Mouse (Mus musculus) adrenal gland, postnatal 36 days (tissue): ENCODE measurements around the gene Tbcd. TPM values are rescaled to one million over a fixed set of nuclear protein-coding genes. Genes with fewer than 3 reads are reported as not detected.

ENCODE experiments used
- DNase-seq, 2 experiments: peaks; one replicate each; pipeline ENCODE4 v3.0.0; 2021; ENCODE audit warnings: mixed read lengths in 1 of 2
- total RNA-seq, 2 experiments: library from RNA; stranded (reverse); gene quantifications; 2 replicates each; pipeline ENCODE4 v1.2.3; 2021

The Tbcd gene
- total RNA-seq, 2 experiments from 2014 or later = 31.5 to 39.4 TPM

DNA sequence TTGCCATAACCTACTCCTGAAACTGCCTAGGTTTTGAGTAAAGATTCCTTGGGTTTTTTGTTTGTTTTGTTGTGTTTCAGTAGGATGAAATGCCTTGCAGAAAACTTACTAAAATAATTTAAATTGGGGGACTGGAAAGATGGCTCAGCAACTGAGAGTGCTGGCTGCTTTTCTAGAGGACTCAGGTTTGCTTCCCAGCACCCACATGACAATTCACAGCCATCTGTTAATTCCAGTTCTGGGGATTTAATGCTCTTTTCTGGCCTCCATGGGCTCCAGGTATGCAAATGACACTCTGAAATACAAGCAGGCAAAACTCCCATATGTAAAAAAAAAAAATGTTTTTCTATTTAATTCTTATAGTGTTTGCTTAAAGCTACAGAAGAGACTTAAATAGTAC is 130.1 kb downstream of the Tbcd start:
- DNase-seq = no peak

DNA sequence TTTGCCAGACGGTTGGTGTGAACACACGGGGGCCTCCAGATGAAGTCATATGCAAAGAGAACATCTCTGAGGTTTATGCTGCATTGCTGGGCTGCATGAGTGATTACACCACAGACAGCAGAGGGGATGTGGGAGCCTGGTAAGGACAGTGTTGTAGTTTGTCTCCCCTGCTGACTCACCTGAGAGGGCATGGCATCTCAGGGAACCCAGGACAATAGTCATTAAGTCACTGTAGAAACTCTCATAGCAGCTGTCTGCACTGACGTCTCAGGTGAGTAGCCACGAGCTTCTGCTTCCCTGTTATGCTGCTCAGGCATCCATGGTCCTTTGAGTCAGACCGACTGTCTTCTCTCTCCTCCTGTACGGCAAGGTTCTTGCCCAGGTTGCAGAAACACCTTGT is 145.5 kb downstream of the Tbcd start:
- DNase-seq = no peak

DNA sequence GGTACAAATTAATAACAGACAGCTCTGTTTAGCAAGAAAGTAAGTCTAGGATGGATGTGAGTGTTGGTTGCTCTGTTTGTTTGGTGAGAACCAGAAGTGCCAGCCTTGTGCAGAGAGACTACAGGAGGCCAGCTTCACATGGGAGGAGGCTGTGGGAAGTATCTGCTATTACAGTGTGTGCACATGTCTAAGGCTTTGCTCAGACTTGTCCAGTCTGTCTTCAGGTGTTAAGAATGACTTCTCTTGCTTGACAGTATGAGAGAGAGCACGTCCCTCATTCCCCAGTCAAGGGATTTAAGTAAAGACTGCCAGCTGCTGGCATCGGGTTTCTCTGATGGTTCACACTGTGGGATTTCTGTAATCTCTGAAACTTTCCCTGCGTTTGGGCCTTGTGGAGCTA is 149.7 kb downstream of the Tbcd start:
- no peak for DNase-seq

DNA sequence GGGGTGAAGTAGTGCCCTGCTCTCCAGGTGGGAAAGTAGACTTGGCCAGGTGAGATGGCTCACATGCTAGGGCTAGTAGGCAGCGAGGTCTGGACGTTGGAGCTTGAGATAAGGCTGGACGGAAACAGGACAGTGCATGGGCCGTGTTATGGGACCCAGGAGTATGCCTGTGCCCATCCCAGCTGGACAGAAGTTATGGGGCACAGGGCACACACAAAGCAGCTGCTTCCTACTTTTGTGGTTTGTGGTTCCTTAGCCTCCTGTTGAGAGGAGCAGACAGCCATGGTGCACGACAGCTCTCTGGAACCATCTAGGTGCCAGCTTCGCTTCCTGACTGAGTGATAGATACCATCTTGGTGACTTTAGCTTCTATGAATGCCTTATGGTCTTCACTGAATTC is 153.9 kb downstream of the Tbcd start:
- DNase-seq = no peak

DNA sequence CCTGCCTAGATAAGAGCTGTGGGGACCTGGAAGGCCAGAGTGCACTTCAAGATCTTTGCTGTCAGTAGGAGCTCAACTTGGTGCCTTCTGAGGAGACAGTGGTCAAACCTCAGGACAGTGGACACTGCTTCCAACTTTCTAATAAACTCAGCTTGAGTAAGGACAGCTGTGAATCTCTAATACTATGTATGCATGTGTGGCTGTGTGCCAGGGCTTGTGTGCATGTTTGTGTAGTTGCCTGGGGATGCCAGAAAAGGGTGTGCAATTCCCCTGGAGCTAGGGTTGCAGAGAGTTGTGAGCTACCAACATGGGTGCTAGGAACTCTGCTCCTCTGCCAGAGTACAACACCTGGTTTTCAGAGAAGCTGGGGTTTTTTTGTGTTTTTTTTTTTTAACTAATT is 159.2 kb downstream of the Tbcd start:
- no peak for DNase-seq

DNA sequence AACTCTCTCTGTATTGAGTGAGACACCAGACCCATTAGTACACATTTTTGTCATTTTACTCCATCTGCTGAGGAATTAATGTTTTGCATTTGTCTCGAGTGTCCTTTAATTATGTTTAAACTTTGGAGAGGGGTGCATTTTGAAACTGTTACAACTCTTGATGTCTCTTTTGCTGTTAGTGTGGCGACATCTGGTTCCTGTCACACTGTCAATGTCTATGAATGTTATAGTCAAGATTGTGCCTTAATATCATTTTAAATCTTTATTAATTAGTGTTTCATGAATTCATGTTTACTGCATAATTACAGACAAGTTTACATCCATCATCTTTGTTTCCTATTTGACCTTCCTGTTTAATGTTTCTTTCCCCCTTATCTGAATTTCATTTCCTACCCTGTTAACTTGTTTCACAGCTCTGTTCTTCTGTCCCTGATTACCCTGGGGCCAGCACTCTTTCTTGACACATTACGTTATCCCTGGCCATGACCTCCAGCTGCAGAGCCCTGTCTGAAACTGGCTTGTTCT is 164.3 kb downstream of the Tbcd start:
- peak in 1 of 2 experiments; percentile 33 for DNase-seq

DNA sequence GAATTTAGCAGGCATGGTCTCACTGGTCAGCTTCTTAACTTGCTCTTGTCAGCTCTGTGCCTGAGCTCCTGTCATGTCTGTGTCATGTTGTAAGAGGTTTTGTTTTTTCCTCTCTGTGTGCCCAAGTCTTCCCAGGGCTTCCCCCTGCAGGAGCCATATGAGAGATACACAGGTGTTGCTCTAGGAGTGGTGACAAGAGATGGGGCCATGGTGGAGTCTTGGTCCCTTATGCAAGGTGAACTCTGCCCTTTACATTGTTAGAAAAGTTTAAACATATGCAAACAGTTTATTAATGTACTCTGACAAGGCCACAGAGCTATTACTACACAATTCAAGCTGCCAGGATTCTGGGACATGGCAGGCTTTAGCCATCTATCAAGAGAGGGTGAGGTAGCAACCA is 164.8 kb downstream of the Tbcd start:
- DNase-seq = peak in 1 of 2 experiments; percentile 25

DNA sequence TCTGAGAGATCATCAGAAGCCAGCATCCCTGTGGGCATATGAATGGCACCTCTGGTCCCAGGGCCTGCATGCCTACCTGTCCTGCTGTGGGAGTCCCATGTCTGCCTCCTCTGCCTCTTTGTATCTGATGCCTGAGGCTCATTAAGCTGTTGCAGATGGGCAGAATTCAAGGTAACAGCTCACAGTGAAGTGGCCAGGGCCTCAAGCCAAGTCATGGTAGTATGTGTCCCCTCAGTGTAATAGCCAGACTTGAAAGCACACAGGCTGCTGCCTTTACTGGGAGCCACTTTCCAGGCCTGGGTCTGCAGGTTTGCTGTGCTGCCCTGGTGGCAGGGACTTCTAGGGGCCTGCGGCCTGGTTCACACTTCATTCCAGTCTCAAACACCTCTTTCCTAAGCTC is 165.6 kb downstream of the Tbcd start:
- no peak for DNase-seq

DNA sequence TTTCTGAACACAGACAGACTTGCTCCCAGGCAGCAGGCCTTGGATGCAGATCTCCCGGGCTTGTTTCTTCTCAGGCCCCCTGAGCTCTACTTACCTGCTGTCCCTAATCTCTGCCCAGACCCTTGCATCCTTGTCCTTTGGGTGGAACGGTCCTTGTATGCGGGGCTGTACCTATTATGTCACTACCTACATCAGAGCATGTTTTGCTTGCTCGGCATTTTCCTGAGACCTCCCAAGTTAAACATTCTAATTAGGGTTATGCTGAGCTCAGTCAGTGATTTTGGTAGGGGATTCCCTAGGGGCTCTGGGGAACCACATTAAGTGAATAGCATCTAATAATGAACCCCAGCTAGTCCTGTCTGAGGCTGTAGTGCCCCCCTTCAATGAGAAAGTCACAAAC is 173.3 kb downstream of the Tbcd start:
- no peak for DNase-seq

DNA sequence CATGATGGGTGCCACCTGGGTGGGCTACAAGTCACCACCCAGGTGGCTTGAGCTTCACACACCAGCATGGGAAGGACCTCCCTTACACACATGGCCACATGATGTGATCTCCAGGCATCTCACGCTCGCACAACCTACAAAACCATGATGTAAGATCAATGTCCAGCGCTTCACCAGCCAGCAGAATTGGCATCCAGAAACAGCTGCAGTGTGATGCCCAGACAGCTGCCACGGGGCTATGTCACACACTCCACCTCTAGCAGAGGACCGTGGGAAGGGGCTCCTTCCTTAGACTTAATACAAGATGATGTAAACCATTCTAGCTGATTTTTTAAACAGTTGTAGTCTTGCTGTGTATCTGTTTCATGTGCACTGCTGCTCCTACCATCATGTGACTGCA is 175.8 kb downstream of the Tbcd start:
- DNase-seq = no peak

DNA sequence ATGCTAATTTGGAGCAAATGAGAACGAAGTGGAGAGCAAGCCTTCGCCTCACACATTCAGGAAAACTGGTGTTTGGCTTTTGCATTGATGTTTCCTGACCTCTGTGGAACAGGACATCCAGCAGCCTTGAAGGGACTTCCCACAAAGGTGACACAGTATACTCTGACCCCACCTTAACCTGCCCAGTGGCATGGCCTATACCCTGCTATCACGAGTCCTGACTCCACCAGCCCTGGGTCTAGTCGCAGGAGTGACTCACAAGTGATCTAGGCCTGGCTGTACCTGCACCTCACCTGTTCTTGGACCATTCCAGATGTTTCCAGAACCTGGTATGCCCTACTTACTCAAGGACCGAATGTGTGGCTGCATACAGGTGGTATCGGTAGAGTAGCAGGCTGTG is 177.8 kb downstream of the Tbcd start:
- DNase-seq = no peak

DNA sequence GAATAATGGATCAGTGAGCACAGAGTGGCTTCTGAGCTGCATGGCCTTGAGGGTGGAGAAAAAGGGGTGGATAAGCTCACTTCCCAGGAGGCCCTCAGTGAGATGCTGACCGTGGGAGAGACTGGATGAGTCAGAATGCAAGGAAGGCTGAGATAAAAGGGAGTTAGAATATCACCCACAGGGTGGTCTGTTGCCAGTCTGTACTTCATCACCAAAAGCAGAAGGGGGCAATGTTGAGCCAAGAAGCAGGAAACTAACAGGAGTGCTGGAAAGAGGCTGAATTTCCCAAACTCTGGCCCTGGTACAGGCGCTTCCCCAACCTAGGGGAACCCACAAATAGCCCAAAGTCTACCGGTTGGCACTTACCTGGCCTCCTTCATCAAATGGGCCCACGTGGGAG is 178.7 kb downstream of the Tbcd start:
- DNase-seq = peak in 1 of 2 experiments; percentile 20

DNA sequence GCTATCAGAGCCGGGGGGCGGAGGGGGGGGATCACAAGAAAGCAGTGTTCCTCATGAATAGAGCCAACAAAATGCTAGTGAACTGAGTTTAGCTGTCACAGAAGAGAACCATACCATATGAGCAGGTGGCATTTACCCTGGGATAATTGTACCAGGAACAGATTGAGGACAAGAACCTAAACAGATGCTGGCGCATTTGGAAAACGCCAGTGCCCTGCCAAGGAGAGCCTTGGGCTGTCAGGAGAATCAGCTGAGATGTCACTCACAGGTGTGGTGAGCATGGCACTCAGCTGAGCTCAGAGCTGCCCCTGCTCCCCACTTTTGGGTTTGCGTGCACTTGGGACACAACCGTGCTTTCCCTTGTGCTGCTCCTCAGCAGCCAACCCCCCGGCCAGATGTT is 179.7 kb downstream of the Tbcd start:
- no peak for DNase-seq

DNA sequence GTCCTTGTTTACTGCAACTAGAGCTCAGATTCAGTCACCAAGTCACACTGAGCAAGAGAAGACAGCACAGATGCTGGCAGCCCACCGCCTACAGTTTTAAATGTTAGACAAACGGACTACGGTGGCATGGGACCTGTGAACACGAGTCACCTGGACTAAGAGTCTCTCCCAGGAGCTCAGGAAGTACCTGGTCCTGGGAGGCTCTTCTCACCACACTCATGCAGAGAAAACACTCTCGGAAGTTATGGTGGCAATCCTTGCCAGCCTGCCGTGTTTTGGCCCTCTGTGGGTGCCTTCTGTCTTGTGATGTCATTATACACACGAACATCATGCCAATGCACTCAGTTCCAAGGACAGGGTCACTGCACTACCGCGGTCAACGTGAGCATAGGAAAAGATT is 184.9 kb downstream of the Tbcd start:
- DNase-seq = no peak

DNA sequence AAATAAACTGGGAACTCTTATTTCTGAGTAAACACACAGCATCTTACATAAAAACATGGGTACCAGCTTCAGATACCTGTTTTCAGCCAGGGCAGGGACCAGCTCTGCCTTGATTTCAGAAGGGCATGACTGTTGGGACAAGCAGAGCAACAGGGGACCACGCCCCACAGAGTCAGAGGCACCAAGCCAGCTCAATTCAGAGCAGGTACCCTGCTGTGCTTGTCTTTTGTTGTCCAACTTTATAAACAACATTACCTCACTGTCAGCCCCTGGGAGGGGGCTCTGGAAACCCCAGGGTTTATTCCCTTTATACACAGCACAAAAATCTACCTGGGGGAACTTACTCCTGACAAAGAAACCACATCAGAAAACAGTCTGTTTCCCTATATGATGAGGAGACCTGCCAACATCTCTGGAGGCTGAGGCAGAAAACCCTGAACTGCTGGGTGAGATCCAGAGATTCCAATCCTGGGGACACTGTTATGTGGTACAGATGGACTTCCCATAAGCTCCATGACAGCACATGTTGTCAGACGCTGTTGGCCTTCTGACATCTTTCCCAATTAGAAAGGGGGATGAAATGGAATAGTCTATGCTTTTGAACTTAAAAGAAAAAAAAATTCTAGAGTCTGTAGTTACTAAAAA is 189.9 kb downstream of the Tbcd start:
- DNase-seq = no peak

DNA sequence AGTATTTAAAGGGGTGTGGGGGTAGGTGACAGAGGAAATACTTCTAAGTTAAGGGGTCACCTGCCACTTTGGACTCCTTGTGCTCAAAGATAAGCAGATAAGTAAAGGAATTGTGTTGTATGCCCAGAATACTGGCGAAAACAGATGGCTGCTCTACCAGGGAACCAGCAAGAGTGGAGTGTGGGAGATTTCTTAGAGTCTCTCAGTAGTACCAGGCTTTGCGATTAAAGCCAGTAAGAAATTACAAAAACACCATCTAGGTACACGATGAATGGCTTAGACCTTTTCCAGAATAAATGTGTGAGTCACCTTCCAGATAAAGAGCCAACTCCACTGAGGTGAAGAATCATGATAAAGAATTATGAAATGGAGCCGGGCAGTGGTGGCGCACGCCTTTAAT is 193.6 kb downstream of the Tbcd start:
- no peak for DNase-seq

DNA sequence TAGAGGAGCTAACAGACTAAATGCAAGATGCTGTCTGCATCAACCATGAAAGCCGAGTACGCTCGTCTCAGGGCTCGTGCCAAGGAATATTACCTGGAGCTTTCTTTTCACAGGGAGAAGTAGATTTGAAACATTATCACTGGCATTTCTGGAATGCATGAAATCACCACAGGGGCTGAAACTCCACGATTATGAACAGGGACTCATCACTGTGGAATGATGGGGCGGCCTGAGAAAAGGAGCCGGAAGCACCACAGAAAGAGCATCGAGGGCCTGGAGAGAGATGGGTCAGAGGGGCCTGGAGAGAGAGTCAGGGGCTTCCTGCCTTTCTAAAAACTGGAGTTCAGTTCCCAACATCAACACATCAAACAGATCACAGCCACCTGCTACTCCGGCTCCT is 195.6 kb downstream of the Tbcd start:
- DNase-seq = no peak

DNA sequence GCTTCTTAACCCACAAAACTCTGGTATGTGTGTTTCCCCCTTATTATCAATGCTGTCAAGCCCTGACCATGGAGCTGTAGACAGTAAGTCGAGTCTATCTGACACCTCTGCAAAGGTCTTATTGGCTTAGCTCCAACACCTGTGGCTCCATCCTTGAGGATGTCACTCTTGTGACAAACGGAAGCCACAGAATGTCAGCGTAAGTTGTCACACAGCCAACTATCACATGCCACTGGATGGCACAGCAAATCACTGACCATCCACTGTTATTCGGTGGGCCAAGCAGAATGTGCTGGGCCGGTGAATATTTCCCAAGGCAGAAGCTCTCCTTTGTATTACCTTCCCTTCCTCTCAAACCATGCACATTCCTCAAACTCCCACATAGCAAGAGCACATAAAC is 196.4 kb downstream of the Tbcd start:
- no peak for DNase-seq

DNA sequence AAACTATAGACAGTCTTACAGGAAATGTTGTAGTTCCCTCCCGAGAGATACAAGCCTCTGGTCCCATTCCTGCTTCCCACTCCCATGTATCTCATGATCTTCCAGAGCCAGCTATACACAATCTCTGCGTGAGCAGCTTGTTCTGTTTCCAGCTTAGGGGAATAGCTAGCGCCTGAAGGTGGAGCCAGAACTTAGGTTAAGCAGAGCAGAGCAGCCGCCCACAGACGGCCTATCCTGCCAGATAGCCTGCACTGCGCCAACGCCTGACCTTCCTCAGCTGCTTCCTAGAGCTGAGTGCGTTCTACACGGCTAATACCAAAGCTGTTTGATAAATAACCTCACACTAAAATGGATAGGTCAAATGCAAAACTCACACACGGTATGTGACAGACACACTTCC is 198.2 kb downstream of the Tbcd start:
- DNase-seq = peak; percentile 58 to 62

DNA sequence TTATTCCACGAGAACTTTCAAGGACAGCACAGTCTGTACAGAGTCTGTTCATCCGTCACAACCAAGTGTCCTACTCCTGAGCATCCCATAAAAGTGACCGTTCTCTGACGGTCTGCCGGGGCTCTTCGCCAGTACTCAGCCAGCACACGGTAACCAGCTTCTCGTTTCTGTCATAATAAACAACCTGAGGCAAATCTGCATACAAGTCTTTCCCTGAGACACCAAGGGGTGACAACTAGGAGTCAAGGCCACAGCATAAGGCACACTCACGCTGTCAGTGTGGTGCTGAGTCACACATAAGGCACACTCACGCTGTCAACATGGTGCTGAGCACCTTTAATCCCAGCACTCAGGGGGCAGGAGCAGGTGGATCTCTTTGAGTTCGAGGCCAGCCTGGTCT is 198.9 kb downstream of the Tbcd start:
- peak in 1 of 2 experiments; percentile 29 for DNase-seq

DNA sequence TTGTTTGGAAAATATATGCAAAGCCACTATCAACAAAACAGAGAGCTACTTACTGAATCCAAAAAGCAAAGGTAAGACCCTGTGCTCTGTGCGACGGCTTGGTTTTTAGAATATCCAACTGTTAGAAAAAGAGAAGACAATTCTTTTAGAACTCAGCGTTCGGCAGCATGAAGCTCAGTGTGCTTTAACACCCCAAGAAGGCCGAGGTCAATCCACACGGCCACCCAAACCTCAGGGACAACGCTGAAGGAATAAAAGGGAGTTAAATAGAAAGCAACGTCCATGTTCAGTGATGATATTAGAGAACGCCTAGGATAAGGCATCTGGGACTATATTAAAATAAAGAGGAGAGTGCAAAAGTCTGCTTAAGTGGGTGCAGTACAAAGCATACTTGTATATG is 199.8 kb downstream of the Tbcd start:
- DNase-seq = no peak

DNA sequence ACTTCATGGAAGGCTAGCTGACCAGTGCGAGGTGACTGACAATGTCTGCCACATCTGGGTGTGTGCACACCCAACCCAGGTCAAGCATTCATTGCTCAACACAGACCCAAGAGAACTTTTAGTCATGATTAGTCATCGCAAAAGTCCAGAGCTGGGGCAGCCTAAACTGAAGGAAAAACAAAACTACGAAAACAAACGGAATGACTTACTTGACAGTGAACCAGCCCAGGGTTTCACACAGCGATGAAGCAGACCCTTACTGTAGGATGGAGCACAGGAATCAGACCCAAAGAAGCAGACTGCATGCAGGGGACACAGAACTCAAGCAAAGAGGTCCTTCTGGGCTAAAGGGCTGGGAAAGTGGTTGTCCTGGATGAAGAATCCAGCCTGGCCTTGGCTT is 200.2 kb downstream of the Tbcd start:
- peak; percentile 27 to 41 for DNase-seq

DNA sequence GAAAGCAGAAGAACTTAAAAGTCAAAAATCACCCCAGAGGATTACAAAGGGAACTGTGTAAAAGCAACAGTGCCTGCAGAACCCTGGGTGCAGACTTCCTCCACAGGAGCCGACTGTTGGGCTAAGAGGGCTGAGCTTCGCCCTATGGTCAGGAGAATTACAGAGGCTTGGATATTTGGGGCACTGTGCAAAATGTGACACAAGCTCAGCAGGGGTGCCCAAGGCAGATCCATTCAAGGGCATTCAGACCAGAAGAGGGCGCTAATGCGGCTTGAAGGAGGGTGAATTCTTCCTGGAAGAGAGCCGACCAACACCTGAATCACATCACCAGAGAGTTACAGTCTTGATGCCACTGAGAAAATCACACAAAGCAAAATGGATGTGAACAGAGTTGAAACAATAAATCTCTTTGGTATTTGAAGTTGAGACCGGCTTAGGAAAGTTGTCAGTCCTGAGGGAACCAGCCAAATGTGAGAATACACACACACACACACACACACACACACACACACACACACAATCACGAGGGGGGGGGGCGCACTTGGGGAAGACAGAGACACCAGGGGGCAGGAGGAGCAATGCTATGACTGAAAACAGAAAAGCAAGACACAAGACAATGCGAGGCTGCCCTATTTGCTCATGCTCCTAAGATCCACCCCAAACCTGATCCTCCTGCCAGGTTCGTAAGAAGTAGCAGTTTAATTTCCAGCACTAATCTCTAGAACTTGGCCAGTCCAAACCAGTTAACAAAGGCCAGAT is 201.0 kb downstream of the Tbcd start:
- DNase-seq = peak; percentile 72 to 80

DNA sequence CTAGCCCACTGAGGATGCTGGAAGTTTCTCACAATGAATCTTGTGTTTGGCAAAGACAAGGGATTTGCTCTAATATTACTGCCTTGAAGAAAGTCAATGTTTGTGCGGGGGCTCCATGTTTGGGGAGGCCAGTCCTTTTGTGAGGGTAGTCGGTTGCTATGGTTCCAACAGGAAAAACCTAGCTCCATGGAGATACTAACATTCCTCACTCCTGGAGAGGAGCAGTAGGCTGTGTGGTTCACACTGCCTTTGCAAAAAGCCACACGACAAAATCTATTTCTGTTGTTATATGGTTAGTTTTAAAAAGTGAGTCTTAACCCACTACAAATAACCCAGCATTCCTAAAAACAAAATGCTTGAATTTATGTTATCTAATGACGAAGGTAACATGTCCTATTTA is 201.9 kb downstream of the Tbcd start:
- DNase-seq = no peak
